Mouse (Mus musculus): ENCODE results near the gene Gm49388. TPM values are rescaled to one million over a fixed set of nuclear protein-coding genes. Genes with fewer than 3 reads are reported as not detected.

Gm49388 gene
- polyA plus RNA-seq, 1 experiment, result not detected

- Histone ChIP-seq H3K27ac (ENCODE audit: control insufficient read depth, insufficient read depth, low read depth, low read length, poor library complexity) (peak overlapping the region; percentile 94), H3K4me1 (ENCODE audit: control insufficient read depth, insufficient read depth, low read length) (peaks cover 3% of the 10 kb centered on the region; the same call in 1 of the 2 replicates), H3K4me3 (replicated peaks; ENCODE audit: control insufficient read depth, low read depth, low read length) (peak overlapping the region; percentile 89)
- WGBS, result under 1% methylated on average over 40 of the region's 40 CpGs
- no peak for TF ChIP-seq CTCF (IDR thresholded peaks at IDR 0.05; ENCODE audit: control insufficient read depth, insufficient read depth, low read length)
- TF ChIP-seq POLR2A (IDR thresholded peaks at IDR 0.05; ENCODE audit: borderline replicate concordance, control insufficient read depth, low read depth, low read length), result peak; percentile 47; the same call in 1 of the 2 replicates
Observed at GRCm38 (mm10) chr7:127842001-127842718, 56.8 kb downstream of the Gm49388 start.

- H3K4me1 ChIP-seq (ENCODE audit: control insufficient read depth, insufficient read depth, low read length), result no peaks in the 10 kb centered on the region
Observed at GRCm38 (mm10) chr7:127849973-127850875, 64.8 kb downstream of the Gm49388 start.

GRCm38 (mm10) chr7:127850906-127851305, 65.5 kb downstream of the Gm49388 start:
- no peak for TF ChIP-seq POLR2A (IDR thresholded peaks at IDR 0.05; ENCODE audit: borderline replicate concordance, control insufficient read depth, low read depth, low read length)
- no peak for TF ChIP-seq CTCF (IDR thresholded peaks at IDR 0.05; ENCODE audit: control insufficient read depth, insufficient read depth, low read length)
- no peak overlapping the region for H3K27ac ChIP-seq (ENCODE audit: control insufficient read depth, insufficient read depth, low read depth, low read length, poor library complexity)
- 54% methylated on average over 5 of the region's 5 CpGs for WGBS
- no peak overlapping the region for H3K4me3 ChIP-seq (replicated peaks; ENCODE audit: control insufficient read depth, low read depth, low read length)
- no peaks in the 10 kb centered on the region for H3K4me1 ChIP-seq (ENCODE audit: control insufficient read depth, insufficient read depth, low read length)

More at GRCm38 (mm10) chr7:127849973-127850875, 64.8 kb downstream of the Gm49388 start:
- H3K4me3 ChIP-seq (replicated peaks; ENCODE audit: control insufficient read depth, low read depth, low read length), result no peak overlapping the region
- 57% methylated on average over 6 of the region's 6 CpGs for WGBS
- TF ChIP-seq CTCF (IDR thresholded peaks at IDR 0.05; ENCODE audit: control insufficient read depth, insufficient read depth, low read length) (no peak), POLR2A (IDR thresholded peaks at IDR 0.05; ENCODE audit: borderline replicate concordance, control insufficient read depth, low read depth, low read length) (no peak)
- H3K27ac ChIP-seq (ENCODE audit: control insufficient read depth, insufficient read depth, low read depth, low read length, poor library complexity), result 0 out of 2 replicates have a peak overlapping the region, but pooled peaks have one; percentile 12

Other genes starting within 250 kb of the Gm49388 start
- gene Tmem265, start 224.2 kb upstream of the Gm49388 start, polyA plus RNA-seq (2011; ENCODE audit: insufficient read depth, insufficient read length, low replicate concordance, missing spikeins), result 20.5 and 41.0 TPM in 2 replicates
- gene Phkg2, start 212.3 kb upstream of the Gm49388 start, polyA plus RNA-seq (2011; ENCODE audit: insufficient read depth, insufficient read length, low replicate concordance, missing spikeins), result 83.6 and 169 TPM in 2 replicates
- gene Ccdc189, start 197.0 kb upstream of the Gm49388 start, polyA plus RNA-seq (2011; ENCODE audit: insufficient read depth, insufficient read length, low replicate concordance, missing spikeins), result 9.9 and 15.2 TPM in 2 replicates
- gene Rnf40, start 196.8 kb upstream of the Gm49388 start, polyA plus RNA-seq (2011; ENCODE audit: insufficient read depth, insufficient read length, low replicate concordance, missing spikeins), result 52.7 and 66.7 TPM in 2 replicates
- 6.3 and 14.2 TPM in 2 replicates for gene Zfp629, start 169.8 kb upstream of the Gm49388 start, polyA plus RNA-seq (2011; ENCODE audit: insufficient read depth, insufficient read length, low replicate concordance, missing spikeins)
- 44.5 and 65.5 TPM in 2 replicates for gene Bcl7c, start 76.7 kb upstream of the Gm49388 start, polyA plus RNA-seq (2011; ENCODE audit: insufficient read depth, insufficient read length, low replicate concordance, missing spikeins)
- not detected in 2 replicates for gene Ctf1, start 72.9 kb upstream of the Gm49388 start, polyA plus RNA-seq (2011; ENCODE audit: insufficient read depth, insufficient read length, low replicate concordance, missing spikeins)
- not detected in 2 replicates for gene Ctf2, start 53.4 kb upstream of the Gm49388 start, polyA plus RNA-seq (2011; ENCODE audit: insufficient read depth, insufficient read length, low replicate concordance, missing spikeins)
- 18.8 and 23.0 TPM in 2 replicates for gene Fbxl19, start 41.1 kb upstream of the Gm49388 start, polyA plus RNA-seq (2011; ENCODE audit: insufficient read depth, insufficient read length, low replicate concordance, missing spikeins)
- gene Orai3, start 15.8 kb upstream of the Gm49388 start, polyA plus RNA-seq (2011; ENCODE audit: insufficient read depth, insufficient read length, low replicate concordance, missing spikeins), result 7.6 and 14.6 TPM in 2 replicates
- 24.2 and 36.3 TPM in 2 replicates for gene Setd1a, start 8.9 kb upstream of the Gm49388 start, polyA plus RNA-seq (2011; ENCODE audit: insufficient read depth, insufficient read length, low replicate concordance, missing spikeins)
- 13.3 and 23.4 TPM in 2 replicates for gene Hsd3b7, start 15.0 kb downstream of the Gm49388 start, polyA plus RNA-seq (2011; ENCODE audit: insufficient read depth, insufficient read length, low replicate concordance, missing spikeins)
- 246 and 342 TPM in 2 replicates for gene Stx4a, start 38.7 kb downstream of the Gm49388 start, polyA plus RNA-seq (2011; ENCODE audit: insufficient read depth, insufficient read length, low replicate concordance, missing spikeins)
- gene Stx1b, start 38.9 kb downstream of the Gm49388 start, polyA plus RNA-seq (2011; ENCODE audit: insufficient read depth, insufficient read length, low replicate concordance, missing spikeins), result 1.1 and 1.8 TPM in 2 replicates
- gene Zfp646, start 90.6 kb downstream of the Gm49388 start, polyA plus RNA-seq (2011; ENCODE audit: insufficient read depth, insufficient read length, low replicate concordance, missing spikeins), result 15.9 and 24.7 TPM in 2 replicates
- 4.0 and 8.3 TPM in 2 replicates for gene Zfp668, start 91.2 kb downstream of the Gm49388 start, polyA plus RNA-seq (2011; ENCODE audit: insufficient read depth, insufficient read length, low replicate concordance, missing spikeins)
- 1.6 TPM in 1 of 2 replicates, not detected in the other for gene Prss53, start 105.4 kb downstream of the Gm49388 start, polyA plus RNA-seq (2011; ENCODE audit: insufficient read depth, insufficient read length, low replicate concordance, missing spikeins)
- gene Gm21974, start 109.8 kb downstream of the Gm49388 start, polyA plus RNA-seq (2011; ENCODE audit: insufficient read depth, insufficient read length, low replicate concordance, missing spikeins), result not detected in 2 replicates
- 15.1 and 22.3 TPM in 2 replicates for gene Vkorc1, start 110.0 kb downstream of the Gm49388 start, polyA plus RNA-seq (2011; ENCODE audit: insufficient read depth, insufficient read length, low replicate concordance, missing spikeins)
- gene Bckdk, start 118.5 kb downstream of the Gm49388 start, polyA plus RNA-seq (2011; ENCODE audit: insufficient read depth, insufficient read length, low replicate concordance, missing spikeins), result 42.4 and 66.8 TPM in 2 replicates
- gene Kat8, start 126.9 kb downstream of the Gm49388 start, polyA plus RNA-seq (2011; ENCODE audit: insufficient read depth, insufficient read length, low replicate concordance, missing spikeins), result 14.5 and 15.7 TPM in 2 replicates
- gene Prss8, start 144.5 kb downstream of the Gm49388 start, polyA plus RNA-seq (2011; ENCODE audit: insufficient read depth, insufficient read length, low replicate concordance, missing spikeins), result 1.8 TPM in 1 of 2 replicates, not detected in the other
- 1.3 and 4.3 TPM in 2 replicates for gene Prss36, start 161.1 kb downstream of the Gm49388 start, polyA plus RNA-seq (2011; ENCODE audit: insufficient read depth, insufficient read length, low replicate concordance, missing spikeins)
- gene Fus, start 181.8 kb downstream of the Gm49388 start, polyA plus RNA-seq (2011; ENCODE audit: insufficient read depth, insufficient read length, low replicate concordance, missing spikeins), result 627 and 763 TPM in 2 replicates
- gene Pycard, start 208.3 kb downstream of the Gm49388 start, polyA plus RNA-seq (2011; ENCODE audit: insufficient read depth, insufficient read length, low replicate concordance, missing spikeins), result 17.7 and 19.9 TPM in 2 replicates
- gene Trim72, start 218.3 kb downstream of the Gm49388 start, polyA plus RNA-seq (2011; ENCODE audit: insufficient read depth, insufficient read length, low replicate concordance, missing spikeins), result 0.45 and 1.1 TPM in 2 replicates

All from bone marrow, adult 2 months (tissue).